Mouse (Mus musculus) liver, embryonic 15.5 days (tissue): ENCODE results near the gene Klf9. TPM values are rescaled to one million over a fixed set of nuclear protein-coding genes. Genes with fewer than 3 reads are reported as not detected.

Experiments used
- ATAC-seq: fragments of 200-750 bp; cut with Nextera tagmentation; 2 replicates; pipeline ENCODE4 v1.8.0; 2017; ENCODE audit warnings: moderate number of reproducible peaks, mild to moderate bottlenecking, moderate library complexity; ENCODE audit not compliant: insufficient read depth
- H3K27ac ChIP-seq: fragments of 300-500 bp; sonication (generic); replicated peaks from 2 replicates; pipeline ENCODE4 v1.5.1; 2015; ENCODE audit warnings: mild to moderate bottlenecking, inconsistent platforms
- H3K27me3 ChIP-seq: fragments of 300-500 bp; sonication (generic); 2 replicates; pipeline ENCODE4 v1.6.1; 2015; ENCODE audit warnings: mild to moderate bottlenecking, inconsistent platforms
- H3K36me3 ChIP-seq: fragments of 300-500 bp; sonication (generic); replicated peaks from 2 replicates; pipeline ENCODE4 v1.6.1; 2015; ENCODE audit warnings: moderate library complexity, mild to moderate bottlenecking, inconsistent platforms
- H3K4me1 ChIP-seq: fragments of 300-500 bp; sonication (generic); replicated peaks from 2 replicates; pipeline ENCODE4 v1.6.1; 2015; ENCODE audit warnings: inconsistent platforms
- H3K4me2 ChIP-seq: fragments of 300-500 bp; sonication (generic); 2 replicates; pipeline ENCODE4 v1.6.1; 2015; ENCODE audit warnings: moderate library complexity, mild to moderate bottlenecking, inconsistent platforms
- H3K4me3 ChIP-seq: fragments of 300-500 bp; sonication (generic); replicated peaks from 2 replicates; pipeline ENCODE4 v1.5.1; 2015; ENCODE audit warnings: mild to moderate bottlenecking, inconsistent platforms
- H3K9ac ChIP-seq: fragments of 300-500 bp; sonication (generic); 2 replicates; pipeline ENCODE4 v1.6.1; 2015; ENCODE audit warnings: moderate library complexity, mild to moderate bottlenecking, inconsistent platforms
- H3K9me3 ChIP-seq: fragments of 300-500 bp; sonication (generic); replicated peaks from 2 replicates; pipeline ENCODE4 v1.6.1; 2016; ENCODE audit warnings: inconsistent platforms
- WGBS: fragments of 180-500 bp; shearing (Covaris S2); methylation state at CpG from one replicate; pipeline ENCODE4 v1.1.7; 2015; ENCODE audit warnings: mixed read lengths; ENCODE audit not compliant: insufficient replicate concordance; 5-methylcytosine and 5-hydroxymethylcytosine counted together
- polyA plus RNA-seq: library from polyadenylated mRNA; unstranded; fragments of >200 nt; fragmentation: Nextera tagmentation; extraction: Ambion mirVana; gene quantifications from 2 replicates; pipeline ENCODE4 v1.2.1, GENCODE M21; 2015

The Klf9 gene
- polyA plus RNA-seq, 1 experiment from 2014 or later: 1.3 TPM

DNA sequence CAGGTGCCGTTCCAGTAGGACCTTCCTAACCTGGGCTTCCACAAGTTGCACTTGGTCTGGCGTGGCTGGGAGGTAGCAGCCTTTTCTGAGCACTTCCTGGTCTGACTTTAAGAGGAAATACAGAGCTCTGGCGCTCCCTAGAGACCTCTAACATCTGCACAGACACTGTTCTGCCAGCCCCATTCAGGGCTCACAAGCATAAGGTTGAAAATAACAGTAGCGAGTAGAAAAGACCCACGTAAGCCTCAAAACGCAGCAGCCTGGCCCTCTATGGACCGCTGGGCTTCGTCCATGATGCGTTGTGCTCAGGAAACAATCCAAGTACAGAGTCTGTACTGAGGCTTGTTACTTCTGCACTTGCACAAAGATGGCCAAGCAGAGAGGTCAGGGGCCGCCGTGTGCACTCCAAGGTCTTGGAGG, 10.6 kb downstream of the Klf9 start:
- Histone ChIP-seq H3K27ac (peak overlapping the region; percentile 75), H3K9ac (peak overlapping the region; percentile 30; the same call in 1 of the 2 replicates), H3K4me3 (peak overlapping the region; percentile 43), H3K27me3 (no peaks in the 10 kb centered on the region), H3K36me3 (no peaks in the 10 kb centered on the region), H3K9me3 (no peaks in the 10 kb centered on the region), H3K4me2 (peak overlapping the region; percentile 71), H3K4me1 (peaks cover 63% of the 10 kb centered on the region)
- ATAC-seq: peak; percentile 63
- 11% methylated on average over 11 of the region's 11 CpGs for WGBS

DNA sequence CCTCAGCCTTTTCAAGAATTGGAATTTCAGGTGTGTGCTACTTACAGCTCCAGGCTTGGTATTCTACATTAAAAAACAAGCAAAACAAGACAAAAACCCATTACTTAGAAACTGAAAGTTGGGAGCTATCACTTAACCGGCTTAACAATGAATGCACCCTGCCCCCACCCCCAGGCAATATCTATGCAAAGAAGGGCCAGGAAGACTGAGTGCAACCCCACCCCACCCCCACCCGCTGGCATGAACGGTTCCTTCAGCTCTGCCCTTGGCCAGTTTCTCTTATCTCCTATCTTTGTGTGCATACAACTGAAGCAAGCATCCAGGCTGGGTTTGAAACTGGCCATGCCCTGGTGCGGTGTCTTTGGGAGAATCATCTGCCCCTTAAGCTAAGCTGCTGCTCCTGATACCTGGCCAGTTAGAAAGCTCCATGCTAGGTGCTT, 11.2 kb downstream of the Klf9 start:
- Histone ChIP-seq H3K9ac (peak overlapping the region; percentile 30; the same call in 1 of the 2 replicates), H3K9me3 (no peaks in the 10 kb centered on the region), H3K4me2 (peak overlapping the region; percentile 71), H3K27ac (peak overlapping the region; percentile 81), H3K27me3 (no peaks in the 10 kb centered on the region), H3K4me1 (peaks cover 59% of the 10 kb centered on the region), H3K4me3 (peak overlapping the region; percentile 43), H3K36me3 (no peaks in the 10 kb centered on the region)
- 2% methylated on average over 4 of the region's 4 CpGs for WGBS
- ATAC-seq: peak; percentile 86

DNA sequence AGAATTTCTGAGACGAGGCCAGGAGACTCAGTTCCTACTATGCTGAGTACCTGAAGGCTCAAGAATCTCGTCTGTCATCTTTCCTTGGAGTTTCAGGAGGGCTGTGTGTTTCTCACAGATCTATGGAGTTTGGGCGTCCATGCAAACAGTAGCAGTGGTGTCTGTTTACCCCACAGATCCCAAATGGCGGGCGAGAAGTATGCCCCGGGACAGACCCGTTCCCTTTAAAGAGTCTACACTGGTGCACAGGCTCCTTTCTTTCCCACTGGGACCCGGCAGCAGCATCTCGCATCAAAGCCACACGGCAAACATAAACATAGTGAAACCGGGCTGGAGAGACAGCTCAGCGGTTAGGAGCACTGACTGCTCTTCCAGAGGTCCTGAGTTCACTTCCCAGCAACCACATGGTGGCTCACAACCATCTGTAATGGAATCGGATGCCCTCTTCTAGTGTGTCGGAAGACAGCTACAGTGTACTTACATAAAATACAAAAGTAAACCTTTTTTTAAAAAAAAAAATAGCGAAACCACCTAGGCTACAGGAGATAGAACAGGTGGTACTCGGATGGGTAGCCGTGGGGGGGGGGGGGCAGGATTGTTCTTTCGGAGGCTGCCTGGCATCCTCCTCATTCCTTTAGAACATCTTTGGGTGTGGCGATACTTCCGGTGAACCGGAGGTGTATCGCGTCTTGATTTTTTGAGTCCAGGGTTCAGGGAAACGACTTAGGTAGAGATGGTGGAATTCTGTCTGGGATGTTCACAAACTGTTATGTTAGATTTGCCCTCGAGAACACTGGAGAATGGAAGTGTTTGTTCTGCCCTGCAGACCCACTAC, 12.0 kb downstream of the Klf9 start:
- H3K9ac ChIP-seq: peak overlapping the region; percentile 17; the same call in 1 of the 2 replicates
- 57% methylated on average over 25 of the region's 25 CpGs for WGBS
- peak overlapping the region; percentile 43 for H3K4me3 ChIP-seq
- no peaks in the 10 kb centered on the region for H3K9me3 ChIP-seq
- H3K36me3 ChIP-seq: no peaks in the 10 kb centered on the region
- peak overlapping the region; percentile 81 for H3K27ac ChIP-seq
- no peak for ATAC-seq
- peaks cover 56% of the 10 kb centered on the region for H3K4me1 ChIP-seq
- H3K27me3 ChIP-seq: no peaks in the 10 kb centered on the region
- peak overlapping the region; percentile 71 for H3K4me2 ChIP-seq

DNA sequence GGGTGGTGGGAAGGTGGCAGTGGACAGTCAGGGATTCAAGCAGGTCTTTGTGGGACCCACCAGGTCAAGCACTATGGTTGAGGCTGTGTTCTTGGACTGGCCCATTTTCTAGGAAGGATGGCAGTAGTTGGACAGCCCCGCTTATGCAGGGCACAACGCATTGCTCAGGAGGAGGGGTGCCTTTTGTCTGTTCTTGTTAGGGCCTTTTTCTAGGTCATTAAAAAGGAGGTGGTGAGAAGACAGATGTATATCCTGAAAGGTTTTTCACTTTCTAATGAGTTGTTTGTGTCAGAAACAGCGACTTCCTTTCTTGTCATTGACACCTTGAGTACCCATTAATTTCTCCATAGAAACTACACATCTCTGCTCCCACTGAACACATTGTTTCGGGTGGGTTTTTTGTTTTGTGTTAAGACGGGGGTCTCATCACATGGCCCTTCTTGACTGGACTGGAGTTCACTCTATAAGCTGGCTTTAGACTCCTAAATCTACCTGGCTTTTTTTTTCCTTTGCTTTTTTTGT, 12.6 kb downstream of the Klf9 start:
- H3K27me3 ChIP-seq: no peaks in the 10 kb centered on the region
- no peaks in the 10 kb centered on the region for H3K36me3 ChIP-seq
- no peak overlapping the region for H3K4me2 ChIP-seq
- ATAC-seq: no peak
- H3K27ac ChIP-seq: no peak overlapping the region
- no peak overlapping the region for H3K9ac ChIP-seq
- no peaks in the 10 kb centered on the region for H3K9me3 ChIP-seq
- 76% methylated on average over 5 of the region's 5 CpGs for WGBS
- peaks cover 56% of the 10 kb centered on the region for H3K4me1 ChIP-seq
- H3K4me3 ChIP-seq: no peak overlapping the region

DNA sequence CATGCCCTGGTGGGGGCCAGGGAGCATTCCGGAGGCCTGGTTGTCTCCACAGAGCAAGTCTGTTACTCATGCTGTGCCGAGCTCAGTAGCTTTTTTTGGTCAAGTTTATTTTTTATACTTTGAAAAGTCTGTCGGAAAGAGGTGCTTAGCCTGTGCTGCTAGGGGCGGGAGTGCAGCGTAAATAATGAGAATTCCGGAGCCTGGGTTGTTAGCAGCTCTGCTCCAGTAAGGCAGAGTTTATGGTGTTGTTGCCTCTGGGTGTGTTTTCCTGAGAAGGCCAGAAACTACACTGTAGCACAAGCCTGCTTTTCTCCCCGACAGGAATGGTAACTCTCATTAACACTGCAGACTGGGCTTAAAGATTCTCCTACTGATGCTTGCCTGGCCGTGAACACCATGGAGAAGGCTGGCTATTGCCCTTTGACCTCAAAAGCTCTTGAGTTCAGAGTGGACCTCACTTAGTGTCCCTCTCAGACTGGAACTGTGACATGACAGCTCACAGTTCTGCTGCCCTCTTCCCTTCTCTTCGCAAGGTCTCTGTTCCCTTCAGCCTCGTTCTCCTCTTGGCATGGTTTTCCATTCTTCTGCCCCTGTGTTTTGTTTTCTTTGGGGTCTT, 18.9 kb downstream of the Klf9 start:
- Histone ChIP-seq H3K4me3 (no peak overlapping the region), H3K27ac (no peak overlapping the region), H3K27me3 (no peaks in the 10 kb centered on the region), H3K9me3 (no peaks in the 10 kb centered on the region), H3K4me2 (no peak overlapping the region), H3K9ac (no peak overlapping the region), H3K36me3 (no peaks in the 10 kb centered on the region), H3K4me1 (0 out of 2 replicates have a peak, but pooled peaks cover 2% of the 10 kb centered on the region)
- 72% methylated on average over 10 of the region's 10 CpGs for WGBS
- no peak for ATAC-seq

DNA sequence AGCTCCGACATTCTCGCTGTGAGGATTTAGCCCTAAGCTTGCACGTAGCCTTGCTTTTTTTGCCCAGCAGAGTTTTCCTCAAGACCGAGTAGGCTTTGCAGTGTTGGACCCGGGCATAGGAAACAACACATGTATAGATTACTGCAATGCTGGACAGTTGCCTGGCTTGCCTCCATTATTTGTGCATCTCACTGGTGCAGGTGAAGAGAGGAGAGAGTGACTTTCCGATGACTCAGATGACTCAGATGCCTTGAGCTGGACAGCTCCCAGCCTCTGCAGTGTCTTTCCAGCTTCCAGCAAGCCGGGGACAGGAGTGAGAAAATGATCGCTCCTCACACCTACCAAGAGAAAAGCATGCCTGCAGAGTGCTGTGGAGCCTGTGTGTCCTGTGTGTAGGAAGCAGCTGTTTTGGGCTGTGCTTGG, 21.4 kb downstream of the Klf9 start:
- no peak for ATAC-seq
- Histone ChIP-seq H3K9ac (no peak overlapping the region), H3K4me3 (no peak overlapping the region), H3K9me3 (no peaks in the 10 kb centered on the region), H3K4me2 (no peak overlapping the region), H3K27ac (no peak overlapping the region), H3K36me3 (no peaks in the 10 kb centered on the region), H3K27me3 (no peaks in the 10 kb centered on the region), H3K4me1 (no peaks in the 10 kb centered on the region)
- WGBS: 48% methylated on average over 8 of the region's 8 CpGs

DNA sequence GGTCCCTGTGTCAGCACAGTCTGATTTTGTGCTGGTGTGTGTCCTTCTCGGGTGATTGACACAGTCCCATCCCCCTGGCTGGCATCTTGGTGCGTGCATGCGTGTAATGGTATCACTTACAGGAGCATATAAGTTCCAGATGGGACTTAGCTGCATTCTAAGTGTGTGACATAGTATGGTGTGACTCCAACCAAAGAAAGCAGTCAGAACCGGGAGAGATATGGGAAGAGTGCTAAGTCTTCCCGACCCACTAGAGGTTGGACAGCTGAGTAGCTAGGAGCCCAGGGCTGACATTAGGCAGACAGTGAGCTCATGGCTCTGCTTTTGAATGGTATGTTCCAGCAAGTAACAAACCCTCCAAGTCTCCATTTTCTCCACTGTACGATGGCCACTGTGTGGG, 21.9 kb downstream of the Klf9 start:
- no peaks in the 10 kb centered on the region for H3K27me3 ChIP-seq
- H3K4me2 ChIP-seq: no peak overlapping the region
- no peaks in the 10 kb centered on the region for H3K9me3 ChIP-seq
- ATAC-seq: no peak
- no peak overlapping the region for H3K9ac ChIP-seq
- H3K27ac ChIP-seq: no peak overlapping the region
- WGBS: 75% methylated on average over 6 of the region's 6 CpGs
- H3K4me1 ChIP-seq: no peaks in the 10 kb centered on the region
- no peak overlapping the region for H3K4me3 ChIP-seq
- no peaks in the 10 kb centered on the region for H3K36me3 ChIP-seq

DNA sequence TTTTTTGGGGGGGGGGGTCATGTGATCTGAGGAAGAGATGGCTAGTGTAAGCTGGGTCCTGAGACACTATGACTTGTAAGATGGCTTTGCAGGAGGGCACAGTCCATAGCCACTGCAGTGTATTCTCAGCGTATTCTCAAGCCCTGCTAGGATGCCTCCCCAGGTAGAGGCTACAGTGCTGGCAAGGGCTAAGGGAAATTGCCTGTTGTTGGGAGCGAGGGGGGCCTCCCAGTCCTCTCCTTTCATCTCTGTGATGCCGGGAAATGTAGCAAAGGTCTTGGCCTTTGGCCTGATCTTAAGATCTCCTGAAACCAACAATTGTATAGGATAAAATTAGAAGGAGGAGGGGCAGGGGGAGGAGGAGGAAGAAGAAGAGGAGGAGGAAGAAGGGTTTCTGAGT, 22.3 kb downstream of the Klf9 start:
- Histone ChIP-seq H3K36me3 (no peaks in the 10 kb centered on the region), H3K4me3 (no peak overlapping the region), H3K9me3 (no peaks in the 10 kb centered on the region), H3K9ac (no peak overlapping the region), H3K4me2 (no peak overlapping the region), H3K27ac (no peak overlapping the region), H3K4me1 (no peaks in the 10 kb centered on the region), H3K27me3 (no peaks in the 10 kb centered on the region)
- 60% methylated on average over 3 of the region's 3 CpGs for WGBS
- ATAC-seq: no peak

DNA sequence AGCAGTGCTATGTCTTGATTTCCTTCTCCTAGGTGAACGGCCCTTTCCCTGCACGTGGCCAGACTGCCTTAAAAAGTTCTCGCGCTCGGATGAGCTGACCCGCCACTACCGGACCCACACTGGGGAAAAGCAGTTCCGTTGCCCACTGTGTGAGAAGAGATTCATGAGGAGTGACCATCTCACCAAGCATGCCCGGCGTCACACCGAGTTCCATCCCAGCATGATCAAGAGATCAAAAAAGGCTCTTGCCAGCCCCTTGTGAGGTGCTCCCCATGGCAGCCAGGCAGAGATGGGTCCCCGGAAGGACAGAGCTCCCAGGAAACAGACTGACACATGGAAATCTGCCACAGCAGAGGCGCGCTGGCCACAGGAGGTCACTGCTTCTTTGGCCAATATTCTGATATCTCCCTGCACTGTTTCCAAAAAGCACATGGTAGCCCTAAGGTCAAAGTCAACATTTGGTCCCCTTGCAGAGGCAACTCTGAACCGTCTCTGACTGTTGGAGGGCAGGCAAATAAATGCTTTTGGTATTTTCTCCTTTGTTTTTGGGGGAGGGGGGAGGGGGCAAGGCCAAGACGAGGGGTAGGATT, 23.7 kb downstream of the Klf9 start:
- no peaks in the 10 kb centered on the region for H3K36me3 ChIP-seq
- ATAC-seq: no peak
- H3K27me3 ChIP-seq: no peaks in the 10 kb centered on the region
- H3K4me1 ChIP-seq: 0 out of 2 replicates have a peak, but pooled peaks cover 8% of the 10 kb centered on the region
- H3K4me3 ChIP-seq: no peak overlapping the region
- no peak overlapping the region for H3K4me2 ChIP-seq
- H3K9ac ChIP-seq: no peak overlapping the region
- WGBS: 80% methylated on average over 16 of the region's 16 CpGs
- no peak overlapping the region for H3K27ac ChIP-seq
- H3K9me3 ChIP-seq: no peaks in the 10 kb centered on the region

DNA sequence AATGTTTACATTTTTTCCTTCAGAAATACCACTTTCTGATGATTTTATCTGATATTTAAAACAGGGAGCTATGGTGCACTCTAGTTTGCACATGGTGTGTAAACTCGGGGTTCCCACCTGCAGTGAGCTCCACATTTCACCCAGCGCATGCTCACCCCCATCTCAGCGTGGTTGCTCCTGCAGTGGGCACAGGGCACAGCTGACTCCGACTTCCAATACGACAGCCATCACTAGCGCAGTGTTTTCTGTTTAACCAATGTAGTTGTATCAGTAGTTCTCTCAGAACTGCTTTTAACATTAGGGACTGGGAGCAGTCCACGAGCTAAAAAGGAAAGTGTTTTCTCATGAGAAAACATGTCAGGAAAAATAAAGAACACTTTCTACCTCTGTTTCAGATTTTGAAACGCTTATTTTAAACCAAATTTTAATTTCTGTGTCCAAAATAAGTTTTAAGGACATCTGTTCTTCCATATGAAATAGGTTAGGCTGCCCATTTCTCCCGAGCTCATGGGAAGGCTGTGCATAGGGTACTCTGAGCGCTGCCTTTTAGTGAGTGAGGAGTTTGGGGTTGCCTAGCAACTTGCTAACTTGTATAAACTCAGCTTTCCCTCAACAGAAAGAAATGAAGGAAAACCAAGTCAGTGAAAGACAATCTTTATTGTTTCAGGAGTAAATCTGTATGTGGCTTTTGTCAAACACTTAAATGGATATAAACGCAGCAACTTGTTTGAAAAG, 25.7 kb downstream of the Klf9 start:
- ATAC-seq: no peak
- Histone ChIP-seq H3K27ac (no peak overlapping the region), H3K4me1 (0 out of 2 replicates have a peak, but pooled peaks cover 8% of the 10 kb centered on the region), H3K9ac (no peak overlapping the region), H3K4me2 (no peak overlapping the region), H3K36me3 (no peaks in the 10 kb centered on the region), H3K4me3 (no peak overlapping the region), H3K27me3 (no peaks in the 10 kb centered on the region), H3K9me3 (no peaks in the 10 kb centered on the region)
- WGBS: 73% methylated on average over 11 of the region's 11 CpGs
